Mouse (Mus musculus): ENCODE data around the gene Mdm2.

GRCm38 (mm10) chr10:117743182-117743581, 32.6 kb upstream of the Mdm2 start:
- TF ChIP-seq GATA1 (IDR thresholded peaks at IDR 0.05; ENCODE audit: low read length) = no peak
- TF ChIP-seq TAL1 (IDR thresholded peaks at IDR 0.05; ENCODE audit: low read length) = no peak

Measured in erythroblast, embryonic 14.5 days (primary cell).